12 mouse cellular contexts compared by ENCODE assay signal in the genomic region with DNA sequence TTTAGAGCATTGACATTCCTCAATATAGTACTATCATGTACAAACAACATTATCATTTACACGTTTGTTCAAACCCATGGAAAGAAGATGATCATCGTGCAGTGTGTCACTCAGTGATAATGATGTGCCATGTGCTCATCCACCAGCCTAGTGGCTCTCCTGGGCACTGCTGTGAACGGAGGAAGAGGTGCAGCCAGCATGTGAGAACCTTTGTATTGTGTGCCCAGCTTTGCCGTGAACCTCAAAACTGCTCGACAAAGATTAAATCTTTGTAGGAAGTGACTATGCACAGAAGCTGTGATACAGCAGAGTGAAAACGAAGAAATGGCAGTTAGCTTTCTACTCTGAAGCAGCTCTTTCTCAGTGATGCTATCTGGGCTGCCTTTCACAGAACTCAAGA. TPM values are rescaled to one million over a fixed set of nuclear protein-coding genes. Genes with fewer than 3 reads are reported as not detected.
DNase-seq lines count a peak whose midpoint lies in the region; ATAC-seq and TF ChIP-seq lines count a peak whose summit lies in the region.
"Had no signal": no experiment of that assay in that cellular context is flagged by ENCODE, and none has a peak within 500 bp of the region (broad histone marks: within the 10 kb centered on the region; RNA-seq: fewer than 3 reads in every experiment).

No protein-coding gene starts in this region.

- H3K27me3 ChIP-seq in liver, adult 2 months (ENCODE audit: control insufficient read depth, insufficient read depth, low read length) = no peaks in the 10 kb centered on the region
- no peaks in the 10 kb centered on the region for H3K27me3 ChIP-seq in intestine, embryonic 16.5 days (replicated peaks; ENCODE audit: control insufficient read depth, insufficient read depth, low read length)
- no peaks in the 10 kb centered on the region for H3K27me3 ChIP-seq in limb, embryonic 10.5 days (ENCODE audit: low read depth, poor library complexity, severe bottlenecking)
- H3K27me3 ChIP-seq: CH12.LX; midbrain, embryonic 12.5 days; stomach, embryonic 15.5 days had no signal

- H3K9me3 ChIP-seq in intestine, embryonic 16.5 days (ENCODE audit: control insufficient read depth, low read length) = no peaks in the 10 kb centered on the region
- no peaks in the 10 kb centered on the region for H3K9me3 ChIP-seq in limb, embryonic 10.5 days (replicated peaks)
- H3K9me3 ChIP-seq: midbrain, embryonic 12.5 days; stomach, embryonic 15.5 days had no signal

- no peak overlapping the region for H3K9ac ChIP-seq in liver, adult 2 months (ENCODE audit: low read depth, low read length)
- H3K9ac ChIP-seq in intestine, embryonic 16.5 days (ENCODE audit: low read depth, low read length) = no peak overlapping the region
- H3K9ac ChIP-seq: midbrain, embryonic 12.5 days; stomach, embryonic 15.5 days had no signal

- no peak overlapping the region for H3K27ac ChIP-seq in liver, adult 2 months (replicated peaks; ENCODE audit: insufficient read depth, low read depth, low read length)
- no peak overlapping the region for H3K27ac ChIP-seq in intestine, embryonic 16.5 days (ENCODE audit: low read length)
- no peak overlapping the region for H3K27ac ChIP-seq in gastrocnemius, adult 2 months
- no peak overlapping the region for H3K27ac ChIP-seq in limb, embryonic 10.5 days
- H3K27ac ChIP-seq: midbrain, embryonic 12.5 days; stomach, embryonic 15.5 days had no signal

- no peaks in the 10 kb centered on the region for H3K36me3 ChIP-seq in liver, adult 2 months (ENCODE audit: control insufficient read depth, insufficient read depth, low read length)
- no peaks in the 10 kb centered on the region for H3K36me3 ChIP-seq in intestine, embryonic 16.5 days (ENCODE audit: control insufficient read depth, insufficient read depth, low read length)
- H3K36me3 ChIP-seq in limb, embryonic 10.5 days = no peaks in the 10 kb centered on the region
- H3K36me3 ChIP-seq: midbrain, embryonic 12.5 days; stomach, embryonic 15.5 days had no signal

- no peak overlapping the region for H3K4me3 ChIP-seq in liver, adult 2 months (ENCODE audit: insufficient read depth, low read depth, low read length)
- H3K4me3 ChIP-seq in intestine, embryonic 16.5 days (ENCODE audit: low read length) = no peak overlapping the region
- H3K4me3 ChIP-seq in gastrocnemius, adult 2 months = no peak overlapping the region
- H3K4me3 ChIP-seq in limb, embryonic 10.5 days = no peak overlapping the region
- H3K4me3 ChIP-seq: midbrain, embryonic 12.5 days; stomach, embryonic 15.5 days had no signal

- 0 out of 2 replicates have a peak, but pooled peaks have one; percentile 4 for TF ChIP-seq CTCF in liver, adult 2 months (IDR thresholded peaks at IDR 0.05; ENCODE audit: low read depth, low read length)
- TF ChIP-seq CTCF in gastrocnemius, adult 2 months (IDR thresholded peaks at IDR 0.05) = no peak

- peak; percentile 84 for ATAC-seq in activated CD4-positive, CD25-positive, alpha-beta regulatory T cell, adult 4 months
- ATAC-seq in intestine, embryonic 16.5 days = no peak

- H3K4me1 ChIP-seq in liver, adult 2 months (ENCODE audit: control insufficient read depth, insufficient read depth, low read length) = peaks cover 4% of the 10 kb centered on the region
- H3K4me1 ChIP-seq in intestine, embryonic 16.5 days (ENCODE audit: control insufficient read depth, insufficient read depth, low read length) = peaks cover 1% of the 10 kb centered on the region; the same call in 1 of the 2 replicates
- H3K4me1 ChIP-seq in limb, embryonic 10.5 days = 0 out of 2 replicates have a peak, but pooled peaks cover under 1% of the 10 kb centered on the region
- H3K4me1 ChIP-seq: midbrain, embryonic 12.5 days; stomach, embryonic 15.5 days had no signal

- peak; percentile 95 for DNase-seq in 416B (ENCODE audit: low read depth)
- no peak for DNase-seq in liver, adult 2 months (ENCODE audit: extremely low read depth, low read depth, low spot score)
- DNase-seq in naive thymus-derived CD4-positive, alpha-beta T cell, adult 2 months (ENCODE audit: low read depth) = peak; percentile 63
- DNase-seq in gastrocnemius, adult 2 months = no peak
- DNase-seq in limb, embryonic 10.5 days (ENCODE audit: low spot score) = no peak
- DNase-seq in gastrocnemius, postnatal 10 days = no peak
- DNase-seq: kidney, adult 18-20 months had no signal

- TF ChIP-seq POLR2A in liver, adult 2 months (IDR thresholded peaks at IDR 0.05; ENCODE audit: extremely low read depth, insufficient read depth, low read length) = no peak

- WGBS in liver, adult 2 months = 52% methylated on average over 6 of the region's 6 CpGs
- WGBS in intestine, embryonic 16.5 days = 75% methylated on average over 6 of the region's 6 CpGs
- WGBS in limb, embryonic 10.5 days = 86% methylated on average over 6 of the region's 6 CpGs

- H3K79me2 ChIP-seq in liver, adult 2 months (ENCODE audit: control insufficient read depth, insufficient read depth, low read length) = peaks cover 24% of the 10 kb centered on the region; the same call in 1 of the 2 replicates

- H3K4me2 ChIP-seq in intestine, embryonic 16.5 days (ENCODE audit: low read depth, low read length) = no peak overlapping the region
- H3K4me2 ChIP-seq: midbrain, embryonic 12.5 days; stomach, embryonic 15.5 days had no signal

- intact Hi-C loops in gastrocnemius, adult 2 months (cut with DNase I) = no loop called here

RNA-seq across cellular contexts. Expression of a gene that starts 32.6 kb away (rescaled TPM):
- polyA plus RNA-seq in activated CD4-positive, CD25-positive, alpha-beta regulatory T cell, adult 4 months (2017; shearing (Covaris generic)) = 100 to 1,000 TPM; 168 to 210 TPM
- total RNA-seq in liver, adult 2 months (2014; rRNA removed) = 50.9 and 65.2 TPM in 2 replicates
- polyA plus RNA-seq in liver, adult 2 months (2012; rRNA removed) = 8.7 and 10.0 TPM in 2 replicates
- 104 and 107 TPM in 2 replicates for polyA plus RNA-seq in intestine, embryonic 16.5 days (2015; fragmentation: Nextera tagmentation; extraction: Ambion mirVana)
- total RNA-seq in gastrocnemius, adult 2 months (2021) = 100 to 1,000 TPM in 1 of 2 experiments, 10 to 100 TPM in 1; 86.7 to 101 TPM
- 67.3 and 71.6 TPM in 2 replicates for polyA plus RNA-seq in limb, embryonic 10.5 days (2016; fragmentation: Nextera tagmentation; extraction: Ambion mirVana)
- 100 to 1,000 TPM; 126 to 130 TPM for total RNA-seq in gastrocnemius, postnatal 10 days (2021)

Comparison
In these comparisons a context has a peak if more than half of its experiments do, and no peak if none do; other contexts are left out.
1. DNase-seq: peak in 416B (single experiment) and naive thymus-derived CD4-positive, alpha-beta T cell, adult 2 months (single experiment); none in liver, adult 2 months (single experiment), gastrocnemius, adult 2 months (single experiment), limb, embryonic 10.5 days (single experiment) and gastrocnemius, postnatal 10 days (single experiment).